Mouse (Mus musculus): Measurements from ENCODE around the gene Tldc2. TPM values are rescaled to one million over a fixed set of nuclear protein-coding genes. Genes with fewer than 3 reads are reported as not detected.
A peak's percentile ranks its signal among the peaks of the same experiment; 100 is the strongest.

Tldc2 gene
- total RNA-seq, 2 experiments from 2014 or later, result not detected

GRCm38 (mm10) chr2:157075685-157076084, 11.2 kb upstream of the Tldc2 start:
- intact Hi-C loops (cut with DNase I), result no loop called here
- DNase-seq (ENCODE audit: low spot score in 2 of 2), result no peak

DNA sequence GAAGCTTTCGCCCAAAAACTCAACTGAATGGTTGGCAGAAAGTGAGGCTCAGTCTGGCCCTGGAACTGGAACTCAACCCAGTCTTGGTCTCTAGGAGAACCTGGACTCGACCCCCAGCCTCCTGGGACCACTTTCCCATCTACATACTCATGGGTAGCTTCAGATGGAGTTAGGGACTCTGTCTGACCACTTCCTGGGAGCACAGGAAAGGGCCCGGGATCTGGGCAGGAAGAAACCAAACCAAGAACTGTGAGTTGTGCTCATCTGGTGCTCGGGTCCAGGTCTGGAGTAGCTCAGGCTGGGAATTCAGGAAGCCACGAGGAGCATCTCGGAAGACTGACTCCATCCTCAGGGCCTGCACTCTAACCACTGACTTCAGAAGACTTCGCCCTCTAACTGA, 10.3 kb upstream of the Tldc2 start:
- DNase-seq (ENCODE audit: low spot score in 2 of 2), result no peak
- intact Hi-C loops (cut with DNase I), result no loop called here

- intact Hi-C loops (cut with DNase I), result no loop called here
- DNase-seq (ENCODE audit: low spot score in 2 of 2), result no peak
Observed at GRCm38 (mm10) chr2:157077160-157077559, 9.7 kb upstream of the Tldc2 start.

- DNase-seq (ENCODE audit: low spot score in 2 of 2), result peak; percentile 45 to 52
- intact Hi-C loops (cut with DNase I), result loop anchor here (2.0 kb wide), 1 partner anchor 29 kb away; no protein-coding TSS in a partner anchor
Observed at GRCm38 (mm10) chr2:157077641-157078058, 9.2 kb upstream of the Tldc2 start.

GRCm38 (mm10) chr2:157078059-157078792, 8.6 kb upstream of the Tldc2 start:
- DNase-seq (ENCODE audit: low spot score in 2 of 2), result peak in 1 of 2 experiments; percentile 32
- intact Hi-C loops (cut with DNase I), result loop anchor here (2.0 kb wide), 1 partner anchor 29 kb away; no protein-coding TSS in a partner anchor

- peak; percentile 75 to 82 for DNase-seq (ENCODE audit: low spot score in 2 of 2)
- intact Hi-C loops (cut with DNase I), result loop anchor here (2.0 kb wide), 1 partner anchor 30 kb away; no protein-coding TSS in a partner anchor
Observed at GRCm38 (mm10) chr2:157078793-157079700, 7.8 kb upstream of the Tldc2 start, which contains the start of gene Soga1. Gene Soga1, minus strand, starts transcription at chr2:157079254.

GRCm38 (mm10) chr2:157079701-157080180, 7.1 kb upstream of the Tldc2 start:
- DNase-seq (ENCODE audit: low spot score in 2 of 2), result no peak
- intact Hi-C loops (cut with DNase I), result loop anchor here (2.0 kb wide), 1 partner anchor 31 kb away; no protein-coding TSS in a partner anchor

DNA sequence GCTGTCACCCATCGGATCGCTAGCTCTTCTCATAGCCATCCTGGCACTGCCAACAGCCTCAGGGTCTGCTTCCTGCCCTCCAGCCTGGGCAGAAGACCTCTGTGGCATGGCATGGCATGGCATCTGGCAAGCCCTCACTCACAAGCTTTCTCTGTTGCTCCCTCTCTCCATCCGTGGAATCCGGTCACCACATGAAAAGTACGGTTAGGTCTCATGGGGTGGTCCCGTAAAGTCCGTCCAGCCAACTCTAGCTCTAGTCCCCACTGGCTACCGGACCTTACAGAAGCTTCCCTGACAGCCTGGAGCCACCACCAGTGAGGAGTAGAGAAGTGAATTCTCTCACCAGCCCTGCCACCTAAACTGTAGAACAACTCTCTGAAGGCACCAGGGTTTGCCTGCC, 5.5 kb upstream of the Tldc2 start:
- intact Hi-C loops (cut with DNase I), result no loop called here
- no peak for DNase-seq (ENCODE audit: low spot score in 2 of 2)

- DNase-seq (ENCODE audit: low spot score in 2 of 2), result no peak
- intact Hi-C loops (cut with DNase I), result no loop called here
Observed at GRCm38 (mm10) chr2:157081960-157082359, 4.9 kb upstream of the Tldc2 start.

GRCm38 (mm10) chr2:157084831-157085585, 1.8 kb upstream of the Tldc2 start:
- intact Hi-C loops (cut with DNase I), result no loop called here
- DNase-seq (ENCODE audit: low spot score in 2 of 2), result no peak

DNA sequence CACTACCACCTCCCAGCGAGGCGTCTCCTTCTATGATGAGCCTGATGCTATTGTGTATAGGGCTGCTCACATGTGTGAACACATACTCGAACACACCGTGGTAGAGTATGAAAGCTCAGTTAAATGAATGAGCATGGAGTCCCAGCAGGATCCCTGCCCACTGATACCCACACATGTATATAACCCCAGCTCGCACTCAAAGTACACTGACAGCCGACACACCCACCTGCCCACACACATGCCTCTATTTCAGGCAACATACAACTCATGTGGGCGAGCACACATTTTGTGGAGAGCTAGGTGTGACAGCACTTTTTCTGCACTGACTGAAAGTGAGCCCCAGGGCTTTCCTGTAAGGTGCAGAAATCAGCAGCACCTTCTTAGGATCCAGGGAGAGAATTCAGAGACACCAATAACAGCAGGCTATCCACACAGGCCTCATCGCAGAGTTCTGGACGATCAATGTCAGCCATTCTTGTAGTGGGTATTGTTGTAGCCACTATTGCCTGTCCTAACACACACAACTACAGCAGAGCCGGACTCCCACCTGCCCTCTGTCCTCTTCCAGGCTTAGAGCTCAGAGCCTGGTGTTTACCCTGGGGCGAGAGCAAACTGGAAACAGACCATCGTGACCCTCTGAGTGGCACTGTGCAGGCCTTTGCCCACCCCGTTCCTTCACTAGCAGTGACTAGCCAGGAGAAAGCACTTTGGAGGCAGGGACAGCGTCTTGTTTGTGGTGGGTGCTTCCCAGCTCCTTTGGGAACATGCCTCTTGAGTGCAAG, 872 bp downstream of the Tldc2 start:
- intact Hi-C loops (cut with DNase I), result no loop called here
- peak; percentile 66 to 70 for DNase-seq (ENCODE audit: low spot score in 2 of 2)

DNA sequence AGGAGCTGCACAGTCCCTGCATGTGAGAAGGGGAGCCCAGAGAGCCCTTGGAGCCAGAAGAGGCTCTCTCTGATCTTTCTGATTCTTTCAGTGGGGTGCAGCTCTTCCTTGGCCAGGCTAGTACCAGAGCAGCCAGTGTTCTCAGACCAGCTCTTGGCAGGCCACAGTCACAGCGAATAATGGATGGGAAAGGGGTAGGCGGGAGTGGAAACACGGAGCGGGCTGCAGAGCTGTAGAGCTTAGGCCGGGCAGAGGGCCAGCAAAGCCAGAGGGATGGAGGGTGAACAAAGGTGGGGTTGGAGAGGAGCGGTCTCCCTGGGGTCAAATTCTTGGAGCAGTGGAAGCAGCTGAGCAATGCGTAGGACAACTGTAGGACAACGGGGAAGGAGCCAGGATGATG, 5.2 kb downstream of the Tldc2 start:
- DNase-seq (ENCODE audit: low spot score in 2 of 2), result no peak
- intact Hi-C loops (cut with DNase I), result loop anchor here (10.0 kb wide), 2 partner anchors 187 to 217 kb away; no protein-coding TSS in a partner anchor

- peak; percentile 46 to 56 for DNase-seq (ENCODE audit: low spot score in 2 of 2)
- intact Hi-C loops (cut with DNase I), result loop anchor here (10.0 kb wide), 2 partner anchors 190 to 220 kb away; no protein-coding TSS in a partner anchor
Observed at GRCm38 (mm10) chr2:157095005-157095755, 8.3 kb downstream of the Tldc2 start.

- DNase-seq (ENCODE audit: low spot score in 2 of 2), result no peak
- intact Hi-C loops (cut with DNase I), result loop anchor here (10.0 kb wide), 2 partner anchors 195 to 225 kb away; no protein-coding TSS in a partner anchor
Observed at GRCm38 (mm10) chr2:157099532-157100318, 12.9 kb downstream of the Tldc2 start.

GRCm38 (mm10) chr2:157100319-157100605, 13.4 kb downstream of the Tldc2 start:
- intact Hi-C loops (cut with DNase I), result no loop called here
- DNase-seq (ENCODE audit: low spot score in 2 of 2), result no peak

- intact Hi-C loops (cut with DNase I), result no loop called here
- DNase-seq (ENCODE audit: low spot score in 2 of 2), result no peak
Observed at GRCm38 (mm10) chr2:157101650-157102049, 14.8 kb downstream of the Tldc2 start.

- intact Hi-C loops (cut with DNase I), result no loop called here
- no peak for DNase-seq (ENCODE audit: low spot score in 2 of 2)
Observed at GRCm38 (mm10) chr2:157102256-157102655, 15.4 kb downstream of the Tldc2 start.

Data from left cerebral cortex, postnatal 36 days (tissue).